Mouse (Mus musculus) ES-E14 (cell line): ENCODE results near the gene Abr.

Experiments
- CHD2 ChIP-seq: IDR thresholded peaks from 2 replicates; pipeline ENCODE4 v1.6.1; 2014; ENCODE audit warnings: mild to moderate bottlenecking, low read depth, low read length, inconsistent platforms
- HCFC1 ChIP-seq: IDR thresholded peaks from 2 replicates; pipeline ENCODE4 v1.6.1; 2012; ENCODE audit warnings: low read length, inconsistent platforms, borderline replicate concordance; ENCODE audit not compliant: insufficient read depth
- MAFK ChIP-seq: IDR thresholded peaks from 2 replicates; pipeline ENCODE4 v1.6.1; 2014; ENCODE audit warnings: mild to moderate bottlenecking, low read depth, low read length, inconsistent platforms; ENCODE audit not compliant: insufficient read depth

DNA sequence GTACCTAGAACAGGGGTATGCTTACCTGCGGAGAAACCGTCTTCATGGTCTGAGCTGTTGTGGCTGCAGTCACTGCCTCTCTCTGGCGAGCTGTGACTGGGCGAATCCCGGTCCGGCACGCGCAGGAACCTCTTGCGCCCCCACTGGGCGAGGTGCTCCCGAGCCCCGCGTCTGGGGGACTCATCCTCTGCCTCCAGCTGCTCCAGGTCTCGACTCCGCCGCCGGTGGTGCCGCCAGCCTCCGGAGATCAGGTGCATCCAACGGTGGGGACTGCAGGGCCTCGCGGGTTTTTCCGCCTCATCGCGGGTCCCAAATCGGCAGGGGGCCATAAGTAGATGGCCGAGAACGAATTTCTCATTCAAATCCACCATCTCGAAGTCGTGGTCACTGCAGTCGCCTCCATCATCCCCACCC is at the start of gene Abr:
- TF ChIP-seq CHD2 (no peak), MAFK (no peak), HCFC1 (no peak)
